Mouse (Mus musculus) cortical plate, adult 2 months (tissue): ENCODE results near the gene Nisch.

Experiments
- CTCF ChIP-seq: fragments of 200-500 bp; IDR thresholded peaks from 2 replicates; pipeline ENCODE4 v1.5.1; 2011; ENCODE audit warnings: mild to moderate bottlenecking, control low read depth, low read length; ENCODE audit not compliant: insufficient read depth; ENCODE audit errors: extremely low read depth
- POLR2A ChIP-seq: fragments of 200-500 bp; IDR thresholded peaks from 2 replicates; pipeline ENCODE4 v1.6.1; 2011; ENCODE audit warnings: mild to moderate bottlenecking, low read length, control low read depth; ENCODE audit not compliant: insufficient read depth; ENCODE audit errors: extremely low read depth

GRCm38 (mm10) chr14:31240528-31240927 lies 23.8 kb upstream of the Nisch start:
- no peak for TF ChIP-seq CTCF
- TF ChIP-seq POLR2A = no peak
